Mouse (Mus musculus) brain, embryonic 14.5 days (tissue): ENCODE measurements at regions not wholly inside any gene's neighbourhood (a gene's known extent, or its start where the extent isn't known, plus 50 kb on each side); places are given as distances from the start of the nearest gene placed in this dataset.

Experiments
- CTCF ChIP-seq: fragments of 200-500 bp; IDR thresholded peaks from 2 replicates; pipeline ENCODE4 v1.5.1; 2012; ENCODE audit warnings: inconsistent platforms, mild to moderate bottlenecking, moderate library complexity, borderline replicate concordance; ENCODE audit not compliant: insufficient read depth, insufficient read length; ENCODE audit errors: extremely low read depth
- POLR2A ChIP-seq: fragments of 200-500 bp; IDR thresholded peaks from 2 replicates; pipeline ENCODE4 v1.6.1; 2012; ENCODE audit warnings: mild to moderate bottlenecking, inconsistent platforms, borderline replicate concordance; ENCODE audit not compliant: poor library complexity, insufficient read depth, insufficient read length, severe bottlenecking; ENCODE audit errors: extremely low read depth

- TF ChIP-seq CTCF: no peak
- TF ChIP-seq POLR2A: no peak
These were observed 218.8 kb downstream of the Lrfn2 start for GRCm38 (mm10) chr17:49150971-49151422.
